Mouse (Mus musculus): Measurements from ENCODE around the gene B3galt5. TPM values are rescaled to one million over a fixed set of nuclear protein-coding genes. Genes with fewer than 3 reads are reported as not detected.
A peak's percentile ranks its signal among the peaks of the same experiment; 100 is the strongest.

The B3galt5 gene
- total RNA-seq (2021) = 10 to 100 TPM; 19.7 to 23.3 TPM
- long read RNA-seq, experiment 1, full-length matches to known transcripts = 5 of 14 reads
- long read RNA-seq, experiment 1, partial matches to known transcripts = 3 of 14 reads
- long read RNA-seq, experiment 1, other reads (novel, unspliced or antisense) = 6 of 14 reads
- long read RNA-seq, experiment 2, full-length matches to known transcripts = 2 of 8 reads
- long read RNA-seq, experiment 2, partial matches to known transcripts = 0 of 8 reads
- long read RNA-seq, experiment 2, other reads (novel, unspliced or antisense) = 6 of 8 reads

GRCm38 (mm10) chr16:96235366-96235970 is at the start of gene B3galt5:
B3galt5 (plus strand) TSS chr16:96235801.
- peak in 1 of 2 experiments; percentile 35 for DNase-seq (ENCODE audit: low spot score in 2 of 2)

- DNase-seq (ENCODE audit: low spot score in 2 of 2) = no peak
Observed at GRCm38 (mm10) chr16:96187619-96188018, 48.0 kb upstream of the B3galt5 start.

GRCm38 (mm10) chr16:96191531-96192506 is 43.8 kb upstream of the B3galt5 start, which contains the start of gene Lca5l:
Lca5l (minus strand) TSS chr16:96192271.
- DNase-seq (ENCODE audit: low spot score in 2 of 2) = peak; percentile 100

GRCm38 (mm10) chr16:96199913-96200701 is 35.5 kb upstream of the B3galt5 start, which contains the start of gene Sh3bgr:
Sh3bgr (plus strand) TSS chr16:96200450.
- no peak for DNase-seq (ENCODE audit: low spot score in 2 of 2)

- no peak for DNase-seq (ENCODE audit: low spot score in 2 of 2)
Observed at GRCm38 (mm10) chr16:96200702-96201028, 34.9 kb upstream of the B3galt5 start.

GRCm38 (mm10) chr16:96201485-96202232 is 33.9 kb upstream of the B3galt5 start:
- no peak for DNase-seq (ENCODE audit: low spot score in 2 of 2)

- DNase-seq (ENCODE audit: low spot score in 2 of 2) = peak in 1 of 2 experiments; percentile 24
Observed at GRCm38 (mm10) chr16:96209789-96210188, 25.8 kb upstream of the B3galt5 start.

GRCm38 (mm10) chr16:96210856-96211255 is 24.7 kb upstream of the B3galt5 start:
- no peak for DNase-seq (ENCODE audit: low spot score in 2 of 2)

- DNase-seq (ENCODE audit: low spot score in 2 of 2) = no peak
Observed at GRCm38 (mm10) chr16:96213027-96213426, 22.6 kb upstream of the B3galt5 start.

- no peak for DNase-seq (ENCODE audit: low spot score in 2 of 2)
Observed at GRCm38 (mm10) chr16:96221491-96221890, 14.1 kb upstream of the B3galt5 start.

GRCm38 (mm10) chr16:96221959-96222358 is 13.6 kb upstream of the B3galt5 start:
- DNase-seq (ENCODE audit: low spot score in 2 of 2) = no peak

- no peak for DNase-seq (ENCODE audit: low spot score in 2 of 2)
Observed at GRCm38 (mm10) chr16:96222452-96222851, 13.1 kb upstream of the B3galt5 start.

- DNase-seq (ENCODE audit: low spot score in 2 of 2) = no peak
Observed at GRCm38 (mm10) chr16:96228438-96228837, 7.2 kb upstream of the B3galt5 start.

GRCm38 (mm10) chr16:96229044-96229555 is 6.5 kb upstream of the B3galt5 start:
- DNase-seq (ENCODE audit: low spot score in 2 of 2) = no peak

GRCm38 (mm10) chr16:96230411-96230810 is 5.2 kb upstream of the B3galt5 start:
- peak; percentile 65 to 81 for DNase-seq (ENCODE audit: low spot score in 2 of 2)

- no peak for DNase-seq (ENCODE audit: low spot score in 2 of 2)
Observed at GRCm38 (mm10) chr16:96231251-96231650, 4.3 kb upstream of the B3galt5 start.

GRCm38 (mm10) chr16:96231974-96232373 is 3.6 kb upstream of the B3galt5 start:
- no peak for DNase-seq (ENCODE audit: low spot score in 2 of 2)

- DNase-seq (ENCODE audit: low spot score in 2 of 2) = no peak
Observed at GRCm38 (mm10) chr16:96233996-96234395, 1.6 kb upstream of the B3galt5 start.

GRCm38 (mm10) chr16:96244496-96244895 is 8.9 kb downstream of the B3galt5 start:
- no peak for DNase-seq (ENCODE audit: low spot score in 2 of 2)

- peak; percentile 16 to 36 for DNase-seq (ENCODE audit: low spot score in 2 of 2)
Observed at GRCm38 (mm10) chr16:96249635-96250034, 14.0 kb downstream of the B3galt5 start.

Data from left cerebral cortex, adult 18-20 months (tissue).